Mouse (Mus musculus) cerebellum, postnatal 14 days (tissue): ENCODE results near the gene Gm49322.

Experiments used
- DNase-seq, 2 experiments: peaks; one replicate each; pipeline ENCODE4 v3.0.0; 2021; ENCODE audit warnings: mixed read lengths in 2 of 2

Gm49322 gene

GRCm38 (mm10) chr10:80656130-80656862, 50.5 kb downstream of the Gm49322 start:
- DNase-seq: peak; percentile 99 to 100

- no peak for DNase-seq
Measured at GRCm38 (mm10) chr10:80656863-80657623, 51.2 kb downstream of the Gm49322 start, which contains the start of gene Btbd2. TSS of gene Btbd2 (minus strand) at chr10:80657071.

GRCm38 (mm10) chr10:80658194-80658840, 52.5 kb downstream of the Gm49322 start:
- DNase-seq: no peak

GRCm38 (mm10) chr10:80658841-80659202, 53.0 kb downstream of the Gm49322 start:
- no peak for DNase-seq

DNA sequence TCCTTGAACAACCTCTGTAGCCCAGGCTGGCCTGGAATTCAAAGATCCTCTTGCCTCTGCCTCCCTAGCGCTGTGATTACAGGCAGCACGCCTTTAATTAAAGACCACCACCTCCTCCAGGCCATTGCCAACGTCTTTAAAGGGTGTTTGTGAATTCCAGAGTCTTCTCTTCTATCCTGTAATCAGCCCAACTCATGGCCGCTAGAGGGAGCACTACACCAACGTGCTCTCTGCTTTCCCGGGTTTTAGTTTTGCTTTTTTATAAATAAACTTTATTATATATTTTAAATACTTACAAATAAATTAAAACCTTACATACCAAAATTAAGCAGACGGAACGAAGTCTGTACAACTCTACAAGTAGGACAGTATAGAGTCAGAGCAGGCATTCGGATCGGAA, 53.4 kb downstream of the Gm49322 start:
- DNase-seq: peak; percentile 86 to 92

- DNase-seq: peak; percentile 53 to 82
Measured at GRCm38 (mm10) chr10:80661149-80661548, 55.3 kb downstream of the Gm49322 start.

- no peak for DNase-seq
Measured at GRCm38 (mm10) chr10:80663485-80664196, 57.8 kb downstream of the Gm49322 start.

DNA sequence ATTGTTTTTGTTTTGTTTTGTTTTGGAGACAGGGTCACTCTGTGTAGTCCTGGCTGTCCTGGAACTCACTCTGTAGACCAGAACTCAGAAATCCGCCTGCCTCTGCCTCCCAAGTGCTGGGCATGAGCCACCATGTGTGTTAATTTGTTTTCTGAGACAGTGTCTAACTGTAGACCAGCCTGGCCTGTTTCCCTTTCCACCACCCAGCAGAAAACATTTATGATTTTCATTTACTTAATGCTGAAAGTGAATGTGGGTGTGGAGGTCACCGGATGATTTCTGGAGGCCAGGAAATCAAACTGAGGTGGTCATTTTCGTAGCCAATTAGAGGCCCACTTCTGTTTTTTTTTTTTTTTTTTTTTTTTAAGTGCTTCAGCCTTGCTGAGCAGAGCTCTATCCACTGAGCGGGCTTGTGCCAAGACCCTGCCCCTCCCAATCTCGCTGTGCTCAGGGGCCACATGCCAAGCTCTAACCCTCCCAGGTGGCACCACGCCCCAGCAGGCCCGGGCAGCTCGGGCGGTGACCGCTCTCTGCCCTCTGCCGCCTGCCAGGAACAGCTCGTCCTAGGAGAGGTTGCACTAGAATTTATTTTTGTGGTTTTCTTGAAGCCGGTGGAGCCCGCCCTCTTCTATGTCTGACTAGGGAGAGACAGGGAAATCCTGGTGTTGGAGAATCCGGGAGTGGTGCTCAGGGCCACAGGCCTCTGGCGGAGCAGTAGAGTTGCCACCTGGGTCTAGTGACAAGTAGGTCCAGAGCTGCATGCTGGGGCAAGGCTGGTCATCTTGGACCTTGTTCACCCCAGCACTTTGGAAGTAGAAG, 58.6 kb downstream of the Gm49322 start:
- peak; percentile 76 to 80 for DNase-seq

GRCm38 (mm10) chr10:80665016-80665380, 59.2 kb downstream of the Gm49322 start:
- DNase-seq: no peak
